Mouse (Mus musculus): Measurements from ENCODE around the gene Grhl1.

GRCm38 (mm10) chr12:24592055-24592454 is 20.0 kb downstream of the Grhl1 start:
- TF ChIP-seq CTCF (IDR thresholded peaks at IDR 0.05; ENCODE audit: insufficient read depth, low read length) (no peak), POLR2A (IDR thresholded peaks at IDR 0.05; ENCODE audit: borderline replicate concordance, extremely low read depth, low read depth, low read length) (no peak)

All from lung, adult 2 months (tissue).